Mouse (Mus musculus) E14TG2a.4 (cell line): ENCODE data around the gene Upp2.

Experiments used
- CTCF ChIP-seq: conservative IDR thresholded peaks from 2 replicates; pipeline ENCODE4 v1.5.1; 2014; ENCODE audit warnings: low read length
- NANOG ChIP-seq: IDR thresholded peaks from 2 replicates; pipeline ENCODE4 v1.6.1; 2014; ENCODE audit warnings: borderline replicate concordance, low read length, mixed read lengths

- TF ChIP-seq CTCF (no peak), NANOG (no peak)
Observed at GRCm38 (mm10) chr2:58603379-58603778, 36.3 kb downstream of the Upp2 start.
